Mouse (Mus musculus) ES-Bruce4 (cell line): ENCODE data around the gene Scamp5. TPM values are rescaled to one million over a fixed set of nuclear protein-coding genes. Genes with fewer than 3 reads are reported as not detected.
A peak's percentile ranks its signal among the peaks of the same experiment; 100 is the strongest.

Experiments
- H3K27ac ChIP-seq: 2 replicates; pipeline ENCODE4 v1.5.1; 2012; ENCODE audit warnings: low read length, inconsistent platforms; ENCODE audit not compliant: insufficient read depth
- H3K27me3 ChIP-seq: 2 replicates; pipeline ENCODE4 v1.6.1; 2012; ENCODE audit warnings: mild to moderate bottlenecking, low read length, inconsistent platforms; ENCODE audit not compliant: control insufficient read depth, poor library complexity, insufficient read depth, severe bottlenecking
- H3K36me3 ChIP-seq: 2 replicates; pipeline ENCODE4 v1.6.1; 2012; ENCODE audit warnings: inconsistent platforms, mild to moderate bottlenecking, low read length, moderate library complexity; ENCODE audit not compliant: control insufficient read depth, poor library complexity, insufficient read depth, severe bottlenecking
- H3K4me1 ChIP-seq: one replicate; pipeline ENCODE4 v1.8.1; 2011; ENCODE audit warnings: low read length; ENCODE audit not compliant: control insufficient read depth, insufficient read depth
- H3K4me3 ChIP-seq: 2 replicates; pipeline ENCODE4 v1.5.1; 2011; ENCODE audit warnings: low read depth, mild to moderate bottlenecking, low read length
- H3K9ac ChIP-seq: 2 replicates; pipeline ENCODE4 v1.6.1; 2012; ENCODE audit warnings: low read depth, mild to moderate bottlenecking, inconsistent platforms; ENCODE audit not compliant: poor library complexity, severe bottlenecking
- H3K9me3 ChIP-seq: replicated peaks from 2 replicates; pipeline ENCODE4 v1.6.1; 2012; ENCODE audit warnings: mild to moderate bottlenecking, low read length, inconsistent platforms; ENCODE audit not compliant: control insufficient read depth, poor library complexity, insufficient read depth, severe bottlenecking
- CTCF ChIP-seq: IDR thresholded peaks from one replicate; pipeline ENCODE4 v1.8.1; 2011; ENCODE audit warnings: low read depth, low read length
- EP300 ChIP-seq: IDR thresholded peaks from 2 replicates; pipeline ENCODE4 v1.6.1; 2011; ENCODE audit warnings: low read depth, low read length; ENCODE audit not compliant: insufficient read depth
- POLR2A ChIP-seq: IDR thresholded peaks from one replicate; pipeline ENCODE4 v1.8.1; 2011; ENCODE audit warnings: low read length; ENCODE audit not compliant: insufficient read depth
- polyA plus RNA-seq: library from polyadenylated mRNA; stranded (reverse); fragments of >200 nt; gene quantifications from 2 replicates; pipeline ENCODE4 v1.2.4, GENCODE M21; 2011; ENCODE audit warnings: low read depth; ENCODE audit not compliant: missing spikeins, insufficient read depth, insufficient read length

Gene Scamp5
- polyA plus RNA-seq, 1 experiment = 31.1 TPM

DNA sequence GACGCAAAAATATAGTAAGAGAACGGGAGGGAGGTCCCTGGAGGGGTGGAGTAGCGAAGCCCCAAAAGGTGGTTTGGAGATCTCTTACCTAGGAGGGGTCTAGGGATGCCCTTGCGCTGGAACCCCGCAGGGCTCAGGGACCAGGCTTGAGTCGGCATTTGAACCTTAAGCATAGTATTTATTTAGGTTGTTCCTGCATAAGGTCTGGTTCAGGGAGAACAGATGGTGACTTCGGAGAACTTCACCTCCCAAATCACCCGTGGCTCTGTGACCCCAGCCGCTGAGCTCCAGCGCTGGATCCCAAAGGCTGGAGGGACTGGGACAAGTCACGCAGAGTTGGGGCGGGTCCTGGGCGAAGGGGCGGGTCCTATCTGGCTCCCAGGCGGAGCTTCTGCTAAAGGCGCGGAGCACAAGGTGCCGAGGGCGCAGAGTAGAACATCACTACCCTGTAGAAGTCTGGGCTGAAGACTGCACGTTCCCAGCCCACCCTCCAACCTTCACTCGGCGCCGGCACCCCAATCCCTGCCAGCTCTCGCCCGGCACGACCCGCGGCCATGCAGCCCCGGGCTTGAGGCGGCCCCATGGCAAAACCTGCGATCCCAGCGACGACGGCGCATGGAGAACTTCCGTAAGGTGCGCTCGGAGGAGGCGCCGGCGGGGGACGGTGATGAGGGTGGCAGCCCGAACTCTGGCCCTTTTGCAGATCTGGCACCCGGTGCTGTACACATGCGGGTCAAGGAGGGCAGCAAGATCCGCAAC lies 35.9 kb upstream of the Scamp5 start, which contains the start of gene Rpp25:
TSS of gene Rpp25 (plus strand) at position 405 of the 759 bp plus-strand sequence.
- no peaks in the 10 kb centered on the region for H3K9me3 ChIP-seq
- H3K9ac ChIP-seq = peak within 1 kb of the TSS; percentile 62
- peak within 1 kb of the TSS; percentile 20; the same call in 1 of the 2 replicates for H3K27ac ChIP-seq
- TF ChIP-seq EP300 (no peak), POLR2A (peak; percentile 65), CTCF (no peak)
- H3K27me3 ChIP-seq = no peaks in the 10 kb centered on the region
- peaks cover 7% of the 10 kb centered on the region for H3K4me1 ChIP-seq
- H3K36me3 ChIP-seq = no peaks in the 10 kb centered on the region
- H3K4me3 ChIP-seq = peak within 1 kb of the TSS; percentile 72

DNA sequence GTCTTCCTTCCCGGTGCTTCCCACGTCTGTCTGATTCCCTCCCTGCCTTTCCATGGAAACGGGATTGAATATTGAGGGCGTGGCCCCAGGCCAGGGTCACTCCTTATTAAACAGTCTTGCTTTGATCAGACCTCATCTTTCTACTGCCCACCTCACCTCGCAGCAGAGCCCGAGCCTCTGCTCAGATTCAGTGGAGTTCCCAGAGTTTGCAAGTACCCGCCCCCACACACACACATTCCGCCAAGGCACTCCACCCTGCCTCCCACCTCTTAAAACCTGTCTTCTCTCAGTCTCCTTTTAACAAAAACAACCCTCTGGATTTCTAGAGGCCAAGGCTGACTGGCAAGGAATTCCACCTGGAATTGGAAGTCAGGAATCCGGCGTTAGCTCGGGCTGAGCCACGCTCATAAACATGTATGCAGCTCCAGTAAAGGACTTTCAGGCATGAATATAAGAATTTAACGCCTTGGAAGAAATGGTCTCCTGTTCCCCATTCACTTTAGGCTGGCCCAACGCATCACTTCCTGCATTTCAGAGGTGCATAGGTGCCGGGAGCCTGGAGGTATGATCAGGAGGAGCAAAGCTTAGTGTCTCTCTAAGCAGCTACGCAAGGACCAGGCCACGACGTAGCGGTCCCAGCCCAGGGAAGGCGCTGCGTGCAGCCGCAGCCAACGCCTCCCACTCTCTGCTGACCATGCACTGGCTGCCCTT lies 35.2 kb upstream of the Scamp5 start:
- Histone ChIP-seq H3K27me3 (no peaks in the 10 kb centered on the region), H3K27ac (peak overlapping the region; percentile 20; the same call in 1 of the 2 replicates), H3K4me3 (peak overlapping the region; percentile 72), H3K36me3 (no peaks in the 10 kb centered on the region), H3K4me1 (peaks cover 7% of the 10 kb centered on the region), H3K9ac (peak overlapping the region; percentile 62), H3K9me3 (no peaks in the 10 kb centered on the region)
- TF ChIP-seq CTCF = no peak
- TF ChIP-seq POLR2A = no peak
- no peak for TF ChIP-seq EP300

GRCm38 (mm10) chr9:57501861-57502260 lies 34.0 kb upstream of the Scamp5 start:
- no peaks in the 10 kb centered on the region for H3K9me3 ChIP-seq
- no peaks in the 10 kb centered on the region for H3K36me3 ChIP-seq
- TF ChIP-seq EP300 = no peak
- no peak for TF ChIP-seq POLR2A
- no peak for TF ChIP-seq CTCF
- no peaks in the 10 kb centered on the region for H3K27me3 ChIP-seq
- H3K9ac ChIP-seq = peak overlapping the region; percentile 62
- peaks cover 7% of the 10 kb centered on the region for H3K4me1 ChIP-seq
- no peak overlapping the region for H3K27ac ChIP-seq
- peak overlapping the region; percentile 39 for H3K4me3 ChIP-seq

GRCm38 (mm10) chr9:57501452-57501851 lies 33.6 kb upstream of the Scamp5 start:
- peak overlapping the region; percentile 62 for H3K9ac ChIP-seq
- no peaks in the 10 kb centered on the region for H3K27me3 ChIP-seq
- no peak overlapping the region for H3K27ac ChIP-seq
- peaks cover 7% of the 10 kb centered on the region for H3K4me1 ChIP-seq
- no peaks in the 10 kb centered on the region for H3K9me3 ChIP-seq
- peak overlapping the region; percentile 39; the same call in 1 of the 2 replicates for H3K4me3 ChIP-seq
- H3K36me3 ChIP-seq = no peaks in the 10 kb centered on the region
- TF ChIP-seq CTCF (no peak), EP300 (no peak), POLR2A (no peak)

DNA sequence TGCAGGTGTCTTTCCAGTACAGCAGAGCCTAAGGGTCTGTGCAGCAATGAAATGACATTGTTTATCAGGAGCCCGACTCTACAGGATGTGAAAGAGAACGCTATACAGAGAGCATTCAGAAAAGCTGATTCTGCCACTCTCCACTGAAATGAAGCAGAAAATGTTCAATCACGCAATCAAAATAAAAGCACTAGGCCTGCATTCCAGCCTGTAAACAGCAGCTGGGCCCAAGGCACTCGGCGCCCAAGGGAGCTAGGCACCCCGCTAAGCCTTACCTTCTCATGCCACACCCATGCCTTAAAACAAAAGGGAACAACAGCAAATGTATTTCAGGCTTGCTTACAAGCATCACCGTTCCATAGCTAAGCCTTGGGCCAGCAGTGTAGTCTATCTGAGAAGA lies 30.7 kb upstream of the Scamp5 start:
- Histone ChIP-seq H3K9me3 (no peaks in the 10 kb centered on the region), H3K4me3 (no peak overlapping the region), H3K27me3 (no peaks in the 10 kb centered on the region), H3K36me3 (no peaks in the 10 kb centered on the region), H3K9ac (no peak overlapping the region), H3K4me1 (peaks cover 2% of the 10 kb centered on the region), H3K27ac (no peak overlapping the region)
- TF ChIP-seq EP300 = peak; percentile 53; the same call in 1 of the 2 replicates
- TF ChIP-seq POLR2A = no peak
- TF ChIP-seq CTCF = no peak
